Mouse (Mus musculus): ENCODE data around the gene Fyb2. TPM values are rescaled to one million over a fixed set of nuclear protein-coding genes. Genes with fewer than 3 reads are reported as not detected.

Fyb2 gene
- polyA plus RNA-seq, 1 experiment from 2014 or later = 0.40 TPM

GRCm38 (mm10) chr4:104935436-104935835, 22.2 kb downstream of the Fyb2 start:
- no peaks in the 10 kb centered on the region for H3K4me1 ChIP-seq (ENCODE audit: insufficient read depth, low read length)
- no peak for ATAC-seq (ENCODE audit: low FRiP score, low TSS enrichment)
- no peak overlapping the region for H3K4me3 ChIP-seq (ENCODE audit: low read length)
- H3K36me3 ChIP-seq (ENCODE audit: insufficient read depth, low read length) = no peaks in the 10 kb centered on the region
- WGBS = 80% methylated on average over 3 of the region's 3 CpGs
- H3K9me3 ChIP-seq (ENCODE audit: low read length) = no peaks in the 10 kb centered on the region
- H3K27ac ChIP-seq (ENCODE audit: low read length) = no peak overlapping the region
- H3K4me2 ChIP-seq (replicated peaks; ENCODE audit: low read depth, low read length) = no peak overlapping the region
- no peaks in the 10 kb centered on the region for H3K27me3 ChIP-seq (ENCODE audit: insufficient read depth, low read length)
- no peak overlapping the region for H3K9ac ChIP-seq (replicated peaks; ENCODE audit: low read length)

- WGBS = 32% methylated on average over 9 of the region's 9 CpGs
- no peaks in the 10 kb centered on the region for H3K4me1 ChIP-seq (ENCODE audit: insufficient read depth, low read length)
- H3K9ac ChIP-seq (replicated peaks; ENCODE audit: low read length) = no peak overlapping the region
- H3K9me3 ChIP-seq (ENCODE audit: low read length) = no peaks in the 10 kb centered on the region
- no peak for ATAC-seq (ENCODE audit: low FRiP score, low TSS enrichment)
- no peaks in the 10 kb centered on the region for H3K36me3 ChIP-seq (ENCODE audit: insufficient read depth, low read length)
- no peak overlapping the region for H3K4me2 ChIP-seq (replicated peaks; ENCODE audit: low read depth, low read length)
- no peak overlapping the region for H3K27ac ChIP-seq (ENCODE audit: low read length)
- H3K4me3 ChIP-seq (ENCODE audit: low read length) = no peak overlapping the region
- H3K27me3 ChIP-seq (ENCODE audit: insufficient read depth, low read length) = no peaks in the 10 kb centered on the region
These were observed 22.8 kb downstream of the Fyb2 start for GRCm38 (mm10) chr4:104936011-104936410.

GRCm38 (mm10) chr4:104939535-104939934, 26.3 kb downstream of the Fyb2 start:
- Histone ChIP-seq H3K4me1 (ENCODE audit: insufficient read depth, low read length) (no peaks in the 10 kb centered on the region), H3K4me2 (replicated peaks; ENCODE audit: low read depth, low read length) (no peak overlapping the region), H3K4me3 (ENCODE audit: low read length) (no peak overlapping the region), H3K36me3 (ENCODE audit: insufficient read depth, low read length) (no peaks in the 10 kb centered on the region), H3K27ac (ENCODE audit: low read length) (no peak overlapping the region), H3K9me3 (ENCODE audit: low read length) (no peaks in the 10 kb centered on the region), H3K27me3 (ENCODE audit: insufficient read depth, low read length) (no peaks in the 10 kb centered on the region), H3K9ac (replicated peaks; ENCODE audit: low read length) (no peak overlapping the region)
- 84% methylated on average over 6 of the region's 6 CpGs for WGBS
- no peak for ATAC-seq (ENCODE audit: low FRiP score, low TSS enrichment)

- 70% methylated on average over 1 of the region's 1 CpGs for WGBS
- H3K9ac ChIP-seq (replicated peaks; ENCODE audit: low read length) = no peak overlapping the region
- H3K4me1 ChIP-seq (ENCODE audit: insufficient read depth, low read length) = no peaks in the 10 kb centered on the region
- no peak overlapping the region for H3K27ac ChIP-seq (ENCODE audit: low read length)
- no peak overlapping the region for H3K4me3 ChIP-seq (ENCODE audit: low read length)
- H3K4me2 ChIP-seq (replicated peaks; ENCODE audit: low read depth, low read length) = no peak overlapping the region
- ATAC-seq (ENCODE audit: low FRiP score, low TSS enrichment) = no peak
- no peaks in the 10 kb centered on the region for H3K9me3 ChIP-seq (ENCODE audit: low read length)
- H3K36me3 ChIP-seq (ENCODE audit: insufficient read depth, low read length) = no peaks in the 10 kb centered on the region
- H3K27me3 ChIP-seq (ENCODE audit: insufficient read depth, low read length) = no peaks in the 10 kb centered on the region
These were observed 28.6 kb downstream of the Fyb2 start for GRCm38 (mm10) chr4:104941895-104942294.

GRCm38 (mm10) chr4:104944482-104944881, 31.2 kb downstream of the Fyb2 start:
- ATAC-seq (ENCODE audit: low FRiP score, low TSS enrichment) = no peak
- no peaks in the 10 kb centered on the region for H3K27me3 ChIP-seq (ENCODE audit: insufficient read depth, low read length)
- no peak overlapping the region for H3K27ac ChIP-seq (ENCODE audit: low read length)
- WGBS = 72% methylated on average over 1 of the region's 1 CpGs
- H3K9me3 ChIP-seq (ENCODE audit: low read length) = no peaks in the 10 kb centered on the region
- no peak overlapping the region for H3K4me2 ChIP-seq (replicated peaks; ENCODE audit: low read depth, low read length)
- H3K4me1 ChIP-seq (ENCODE audit: insufficient read depth, low read length) = no peaks in the 10 kb centered on the region
- H3K4me3 ChIP-seq (ENCODE audit: low read length) = no peak overlapping the region
- H3K36me3 ChIP-seq (ENCODE audit: insufficient read depth, low read length) = no peaks in the 10 kb centered on the region
- no peak overlapping the region for H3K9ac ChIP-seq (replicated peaks; ENCODE audit: low read length)

GRCm38 (mm10) chr4:104948886-104949285, 35.6 kb downstream of the Fyb2 start:
- Histone ChIP-seq H3K36me3 (ENCODE audit: insufficient read depth, low read length) (no peaks in the 10 kb centered on the region), H3K9me3 (ENCODE audit: low read length) (no peaks in the 10 kb centered on the region), H3K4me1 (ENCODE audit: insufficient read depth, low read length) (no peaks in the 10 kb centered on the region), H3K4me3 (ENCODE audit: low read length) (no peak overlapping the region), H3K27ac (ENCODE audit: low read length) (no peak overlapping the region), H3K9ac (replicated peaks; ENCODE audit: low read length) (no peak overlapping the region), H3K4me2 (replicated peaks; ENCODE audit: low read depth, low read length) (no peak overlapping the region), H3K27me3 (ENCODE audit: insufficient read depth, low read length) (no peaks in the 10 kb centered on the region)
- no peak for ATAC-seq (ENCODE audit: low FRiP score, low TSS enrichment)
- WGBS = 40% methylated on average over 4 of the region's 4 CpGs

- Histone ChIP-seq H3K36me3 (ENCODE audit: insufficient read depth, low read length) (no peaks in the 10 kb centered on the region), H3K4me2 (replicated peaks; ENCODE audit: low read depth, low read length) (no peak overlapping the region), H3K9me3 (ENCODE audit: low read length) (no peaks in the 10 kb centered on the region), H3K4me3 (ENCODE audit: low read length) (no peak overlapping the region), H3K27ac (ENCODE audit: low read length) (no peak overlapping the region), H3K4me1 (ENCODE audit: insufficient read depth, low read length) (no peaks in the 10 kb centered on the region), H3K27me3 (ENCODE audit: insufficient read depth, low read length) (no peaks in the 10 kb centered on the region), H3K9ac (replicated peaks; ENCODE audit: low read length) (no peak overlapping the region)
- no peak for ATAC-seq (ENCODE audit: low FRiP score, low TSS enrichment)
- WGBS = 46% methylated on average over 3 of the region's 3 CpGs
These were observed 36.0 kb downstream of the Fyb2 start for GRCm38 (mm10) chr4:104949304-104949703.

GRCm38 (mm10) chr4:104951280-104951878, 38.1 kb downstream of the Fyb2 start:
- H3K4me2 ChIP-seq (replicated peaks; ENCODE audit: low read depth, low read length) = no peak overlapping the region
- H3K9ac ChIP-seq (replicated peaks; ENCODE audit: low read length) = no peak overlapping the region
- WGBS = 61% methylated on average over 4 of the region's 4 CpGs
- no peaks in the 10 kb centered on the region for H3K4me1 ChIP-seq (ENCODE audit: insufficient read depth, low read length)
- no peaks in the 10 kb centered on the region for H3K27me3 ChIP-seq (ENCODE audit: insufficient read depth, low read length)
- H3K27ac ChIP-seq (ENCODE audit: low read length) = no peak overlapping the region
- H3K4me3 ChIP-seq (ENCODE audit: low read length) = no peak overlapping the region
- no peaks in the 10 kb centered on the region for H3K9me3 ChIP-seq (ENCODE audit: low read length)
- H3K36me3 ChIP-seq (ENCODE audit: insufficient read depth, low read length) = no peaks in the 10 kb centered on the region
- no peak for ATAC-seq (ENCODE audit: low FRiP score, low TSS enrichment)

GRCm38 (mm10) chr4:104956691-104957090, 43.4 kb downstream of the Fyb2 start:
- ATAC-seq (ENCODE audit: low FRiP score, low TSS enrichment) = no peak
- Histone ChIP-seq H3K4me3 (ENCODE audit: low read length) (no peak overlapping the region), H3K4me2 (replicated peaks; ENCODE audit: low read depth, low read length) (no peak overlapping the region), H3K4me1 (ENCODE audit: insufficient read depth, low read length) (no peaks in the 10 kb centered on the region), H3K36me3 (ENCODE audit: insufficient read depth, low read length) (no peaks in the 10 kb centered on the region), H3K27ac (ENCODE audit: low read length) (no peak overlapping the region), H3K9me3 (ENCODE audit: low read length) (no peaks in the 10 kb centered on the region), H3K27me3 (ENCODE audit: insufficient read depth, low read length) (no peaks in the 10 kb centered on the region), H3K9ac (replicated peaks; ENCODE audit: low read length) (no peak overlapping the region)
- WGBS = 72% methylated on average over 7 of the region's 7 CpGs

GRCm38 (mm10) chr4:104961431-104961830, 48.2 kb downstream of the Fyb2 start:
- no peaks in the 10 kb centered on the region for H3K4me1 ChIP-seq (ENCODE audit: insufficient read depth, low read length)
- H3K4me3 ChIP-seq (ENCODE audit: low read length) = no peak overlapping the region
- H3K27ac ChIP-seq (ENCODE audit: low read length) = no peak overlapping the region
- ATAC-seq (ENCODE audit: low FRiP score, low TSS enrichment) = no peak
- H3K9me3 ChIP-seq (ENCODE audit: low read length) = no peaks in the 10 kb centered on the region
- H3K36me3 ChIP-seq (ENCODE audit: insufficient read depth, low read length) = no peaks in the 10 kb centered on the region
- no peaks in the 10 kb centered on the region for H3K27me3 ChIP-seq (ENCODE audit: insufficient read depth, low read length)
- no peak overlapping the region for H3K4me2 ChIP-seq (replicated peaks; ENCODE audit: low read depth, low read length)
- 74% methylated on average over 5 of the region's 5 CpGs for WGBS
- no peak overlapping the region for H3K9ac ChIP-seq (replicated peaks; ENCODE audit: low read length)
